Mouse (Mus musculus): ENCODE results near the gene Gm10428. TPM values are rescaled to one million over a fixed set of nuclear protein-coding genes. Genes with fewer than 3 reads are reported as not detected.

The Gm10428 gene
- polyA plus RNA-seq, 1 experiment from 2014 or later = not detected

GRCm38 (mm10) chr11:62757143-62757507, 4.2 kb downstream of the Gm10428 start:
- Histone ChIP-seq H3K9ac (ENCODE audit: low read depth, low read length) (no peak overlapping the region), H3K4me1 (replicated peaks; ENCODE audit: control insufficient read depth, insufficient read depth, low read length) (no peaks in the 10 kb centered on the region; the same call in 1 of the 2 replicates), H3K4me3 (ENCODE audit: low read depth, low read length) (0 out of 2 replicates have a peak overlapping the region, but pooled peaks have one; percentile 1), H3K4me2 (replicated peaks; ENCODE audit: low read depth, low read length) (peak overlapping the region; percentile 34), H3K27me3 (ENCODE audit: control insufficient read depth, insufficient read depth, low read length) (peaks cover 3% of the 10 kb centered on the region; the same call in 1 of the 2 replicates), H3K27ac (ENCODE audit: low read depth, low read length) (no peak overlapping the region), H3K36me3 (ENCODE audit: control insufficient read depth, insufficient read depth, low read length) (no peaks in the 10 kb centered on the region), H3K9me3 (ENCODE audit: control insufficient read depth, low read length) (no peaks in the 10 kb centered on the region)
- ATAC-seq (ENCODE audit: low FRiP score) (peak; percentile 60), DNase-seq (ENCODE audit: low spot score) (no peak)
- 10% methylated on average over 7 of the region's 7 CpGs for WGBS

GRCm38 (mm10) chr11:62757906-62758305, 5.0 kb downstream of the Gm10428 start:
- peaks cover 3% of the 10 kb centered on the region; the same call in 1 of the 2 replicates for H3K27me3 ChIP-seq (ENCODE audit: control insufficient read depth, insufficient read depth, low read length)
- H3K9me3 ChIP-seq (ENCODE audit: control insufficient read depth, low read length) = no peaks in the 10 kb centered on the region
- DNase-seq (ENCODE audit: low spot score) = no peak
- H3K36me3 ChIP-seq (ENCODE audit: control insufficient read depth, insufficient read depth, low read length) = no peaks in the 10 kb centered on the region
- no peak overlapping the region for H3K4me2 ChIP-seq (replicated peaks; ENCODE audit: low read depth, low read length)
- no peak for ATAC-seq (ENCODE audit: low FRiP score)
- no peak overlapping the region for H3K4me3 ChIP-seq (ENCODE audit: low read depth, low read length)
- 73% methylated on average over 6 of the region's 6 CpGs for WGBS
- no peaks in the 10 kb centered on the region; the same call in 1 of the 2 replicates for H3K4me1 ChIP-seq (replicated peaks; ENCODE audit: control insufficient read depth, insufficient read depth, low read length)
- no peak overlapping the region for H3K27ac ChIP-seq (ENCODE audit: low read depth, low read length)
- no peak overlapping the region for H3K9ac ChIP-seq (ENCODE audit: low read depth, low read length)

- ATAC-seq (ENCODE audit: low FRiP score) = no peak
- H3K9me3 ChIP-seq (ENCODE audit: control insufficient read depth, low read length) = no peaks in the 10 kb centered on the region
- no peak for DNase-seq (ENCODE audit: low spot score)
Observed at GRCm38 (mm10) chr11:62758491-62758890, 5.6 kb downstream of the Gm10428 start.

GRCm38 (mm10) chr11:62760755-62761457, 8.0 kb downstream of the Gm10428 start:
- H3K27ac ChIP-seq (ENCODE audit: low read depth, low read length) = no peak overlapping the region
- H3K36me3 ChIP-seq (ENCODE audit: control insufficient read depth, insufficient read depth, low read length) = no peaks in the 10 kb centered on the region
- H3K9me3 ChIP-seq (ENCODE audit: control insufficient read depth, low read length) = no peaks in the 10 kb centered on the region
- H3K27me3 ChIP-seq (ENCODE audit: control insufficient read depth, insufficient read depth, low read length) = peaks cover 3% of the 10 kb centered on the region; the same call in 1 of the 2 replicates
- ATAC-seq (ENCODE audit: low FRiP score) = no peak
- no peaks in the 10 kb centered on the region; the same call in 1 of the 2 replicates for H3K4me1 ChIP-seq (replicated peaks; ENCODE audit: control insufficient read depth, insufficient read depth, low read length)
- no peak overlapping the region for H3K4me3 ChIP-seq (ENCODE audit: low read depth, low read length)
- H3K4me2 ChIP-seq (replicated peaks; ENCODE audit: low read depth, low read length) = no peak overlapping the region
- DNase-seq (ENCODE audit: low spot score) = no peak
- no peak overlapping the region for H3K9ac ChIP-seq (ENCODE audit: low read depth, low read length)
- WGBS = 87% methylated on average over 9 of the region's 9 CpGs

More at GRCm38 (mm10) chr11:62758491-62758890, 5.6 kb downstream of the Gm10428 start:
- Histone ChIP-seq H3K36me3 (ENCODE audit: control insufficient read depth, insufficient read depth, low read length) (no peaks in the 10 kb centered on the region), H3K4me2 (replicated peaks; ENCODE audit: low read depth, low read length) (no peak overlapping the region), H3K9ac (ENCODE audit: low read depth, low read length) (no peak overlapping the region), H3K27ac (ENCODE audit: low read depth, low read length) (no peak overlapping the region), H3K27me3 (ENCODE audit: control insufficient read depth, insufficient read depth, low read length) (peaks cover 3% of the 10 kb centered on the region; the same call in 1 of the 2 replicates), H3K4me1 (replicated peaks; ENCODE audit: control insufficient read depth, insufficient read depth, low read length) (no peaks in the 10 kb centered on the region; the same call in 1 of the 2 replicates), H3K4me3 (ENCODE audit: low read depth, low read length) (no peak overlapping the region)
- WGBS = 89% methylated on average over 11 of the region's 11 CpGs

- H3K9me3 ChIP-seq (ENCODE audit: control insufficient read depth, low read length) = peaks cover 11% of the 10 kb centered on the region
- no peak for ATAC-seq (ENCODE audit: low FRiP score)
- H3K9ac ChIP-seq (ENCODE audit: low read depth, low read length) = no peak overlapping the region
- H3K36me3 ChIP-seq (ENCODE audit: control insufficient read depth, insufficient read depth, low read length) = peaks cover 21% of the 10 kb centered on the region
- no peak for DNase-seq (ENCODE audit: low spot score)
- 90% methylated on average over 7 of the region's 7 CpGs for WGBS
- H3K4me1 ChIP-seq (replicated peaks; ENCODE audit: control insufficient read depth, insufficient read depth, low read length) = no peaks in the 10 kb centered on the region
- no peak overlapping the region for H3K27ac ChIP-seq (ENCODE audit: low read depth, low read length)
- H3K4me2 ChIP-seq (replicated peaks; ENCODE audit: low read depth, low read length) = no peak overlapping the region
- H3K27me3 ChIP-seq (ENCODE audit: control insufficient read depth, insufficient read depth, low read length) = no peaks in the 10 kb centered on the region
- H3K4me3 ChIP-seq (ENCODE audit: low read depth, low read length) = no peak overlapping the region
Observed at GRCm38 (mm10) chr11:62776510-62776909, 23.6 kb downstream of the Gm10428 start.

- no peak within 1 kb of the TSS for H3K27ac ChIP-seq (ENCODE audit: low read depth, low read length)
- no peaks in the 10 kb centered on the region for H3K27me3 ChIP-seq (ENCODE audit: control insufficient read depth, insufficient read depth, low read length)
- H3K9ac ChIP-seq (ENCODE audit: low read depth, low read length) = peak within 1 kb of the TSS; percentile 78
- DNase-seq (ENCODE audit: low spot score) = peak; percentile 96
- H3K9me3 ChIP-seq (ENCODE audit: control insufficient read depth, low read length) = no peaks in the 10 kb centered on the region
- peak within 1 kb of the TSS; percentile 63 for H3K4me2 ChIP-seq (replicated peaks; ENCODE audit: low read depth, low read length)
- H3K36me3 ChIP-seq (ENCODE audit: control insufficient read depth, insufficient read depth, low read length) = peaks cover 4% of the 10 kb centered on the region; the same call in 1 of the 2 replicates
- WGBS = 8% methylated on average over 34 of the region's 34 CpGs
- H3K4me1 ChIP-seq (replicated peaks; ENCODE audit: control insufficient read depth, insufficient read depth, low read length) = no peaks in the 10 kb centered on the region
- ATAC-seq (ENCODE audit: low FRiP score) = peak; percentile 95
- H3K4me3 ChIP-seq (ENCODE audit: low read depth, low read length) = peak within 1 kb of the TSS; percentile 59
Observed at GRCm38 (mm10) chr11:62788935-62789616, 36.2 kb downstream of the Gm10428 start, which contains the start of gene Zfp286. TSS of gene Zfp286 (minus strand) at chr11:62789462.

GRCm38 (mm10) chr11:62789617-62789936, 36.7 kb downstream of the Gm10428 start:
- Histone ChIP-seq H3K9me3 (ENCODE audit: control insufficient read depth, low read length) (no peaks in the 10 kb centered on the region), H3K4me3 (ENCODE audit: low read depth, low read length) (peak overlapping the region; percentile 59)
- 58% methylated on average over 3 of the region's 3 CpGs for WGBS

More at GRCm38 (mm10) chr11:62789617-62789936, 36.7 kb downstream of the Gm10428 start:
- Histone ChIP-seq H3K27ac (ENCODE audit: low read depth, low read length) (no peak overlapping the region), H3K4me2 (replicated peaks; ENCODE audit: low read depth, low read length) (peak overlapping the region; percentile 63), H3K4me1 (replicated peaks; ENCODE audit: control insufficient read depth, insufficient read depth, low read length) (no peaks in the 10 kb centered on the region), H3K9ac (ENCODE audit: low read depth, low read length) (peak overlapping the region; percentile 66), H3K36me3 (ENCODE audit: control insufficient read depth, insufficient read depth, low read length) (no peaks in the 10 kb centered on the region; the same call in 1 of the 2 replicates), H3K27me3 (ENCODE audit: control insufficient read depth, insufficient read depth, low read length) (no peaks in the 10 kb centered on the region)
- ATAC-seq (ENCODE audit: low FRiP score) (no peak), DNase-seq (ENCODE audit: low spot score) (no peak)

Measured in hindbrain, embryonic 11.5 days (tissue).